Mouse (Mus musculus) lung, embryonic 15.5 days (tissue): ENCODE measurements around the gene Atl3. TPM values are rescaled to one million over a fixed set of nuclear protein-coding genes. Genes with fewer than 3 reads are reported as not detected.

Experiments
- polyA plus RNA-seq: library from polyadenylated mRNA; unstranded; fragments of >200 nt; fragmentation: Nextera tagmentation; extraction: Ambion mirVana; gene quantifications from 2 replicates; pipeline ENCODE4 v1.2.1, GENCODE M21; 2015

Gene Atl3
- polyA plus RNA-seq, 1 experiment from 2014 or later: 21.2 TPM

Other genes with a start within 250 kb of the Atl3 start
- 9.7 and 12.4 TPM in 2 replicates for gene Rcor2, start 226.7 kb upstream of the Atl3 start, polyA plus RNA-seq
- gene Mark2, start 152.2 kb upstream of the Atl3 start, polyA plus RNA-seq: 42.9 and 49.0 TPM in 2 replicates
- 27.9 and 28.3 TPM in 2 replicates for gene Spindoc, start 111.0 kb upstream of the Atl3 start, polyA plus RNA-seq
- gene 2700081O15Rik, start 76.4 kb upstream of the Atl3 start, polyA plus RNA-seq: 6.2 and 6.8 TPM in 2 replicates
- 132 and 138 TPM in 2 replicates for gene Rtn3, start 10.8 kb upstream of the Atl3 start, polyA plus RNA-seq
- 13.1 and 16.6 TPM in 2 replicates for gene Pla2g16, start 63.4 kb downstream of the Atl3 start, polyA plus RNA-seq
- gene Lgals12, start 113.2 kb downstream of the Atl3 start, polyA plus RNA-seq: 1.1 and 1.6 TPM in 2 replicates
- gene Hrasls5, start 118.5 kb downstream of the Atl3 start, polyA plus RNA-seq: 0.26 TPM in 1 of 2 replicates, not detected in the other
- 0.28 and 0.56 TPM in 2 replicates for gene Slc22a19, start 217.3 kb downstream of the Atl3 start, polyA plus RNA-seq